Mouse (Mus musculus): Measurements from ENCODE around the gene Kmt5a. TPM values are rescaled to one million over a fixed set of nuclear protein-coding genes. Genes with fewer than 3 reads are reported as not detected.

Gene Kmt5a
- polyA plus RNA-seq, 1 experiment = 58.0 TPM

GRCm38 (mm10) chr5:124492618-124493017 lies 52.9 kb downstream of the Kmt5a start:
- no peak overlapping the region for H3ac ChIP-seq (ENCODE audit: control insufficient read depth, insufficient read length)
- TF ChIP-seq SRF (IDR thresholded peaks at IDR 0.05; ENCODE audit: control insufficient read depth, insufficient read length, low read depth) = no peak
- peak; percentile 50 for TF ChIP-seq POLR2AphosphoS2 (IDR thresholded peaks at IDR 0.05; ENCODE audit: insufficient read length, low read depth)
- no peak for TF ChIP-seq POLR2A (IDR thresholded peaks at IDR 0.05; ENCODE audit: insufficient read length, low read depth)
- H3K36me3 ChIP-seq (ENCODE audit: control insufficient read depth, insufficient read depth) = no peaks in the 10 kb centered on the region

GRCm38 (mm10) chr5:124493455-124493854 lies 53.7 kb downstream of the Kmt5a start:
- no peak overlapping the region for H3ac ChIP-seq (ENCODE audit: control insufficient read depth, insufficient read length)
- TF ChIP-seq E2F4 (IDR thresholded peaks at IDR 0.05; ENCODE audit: insufficient read depth) (no peak), POLR2A (IDR thresholded peaks at IDR 0.05; ENCODE audit: insufficient read length, low read depth) (no peak), MAX (IDR thresholded peaks at IDR 0.05; ENCODE audit: low read depth) (no peak), POLR2AphosphoS2 (IDR thresholded peaks at IDR 0.05; ENCODE audit: insufficient read length, low read depth) (no peak), MYOG (IDR thresholded peaks at IDR 0.05; ENCODE audit: control insufficient read depth in 1 of 3, insufficient read depth in 1 of 3, insufficient read length in 2 of 3, low read depth in 2 of 3) (no peak), TCF12 (IDR thresholded peaks at IDR 0.05; ENCODE audit: insufficient read depth, poor library complexity, severe bottlenecking) (no peak), CEBPB (IDR thresholded peaks at IDR 0.05; ENCODE audit: insufficient read depth, poor library complexity, severe bottlenecking) (no peak), MYOD1 (IDR thresholded peaks at IDR 0.05; ENCODE audit: control insufficient read depth in 1 of 3, insufficient read length in 2 of 3, low read depth in 2 of 3) (no peak), REST (IDR thresholded peaks at IDR 0.05; ENCODE audit: insufficient read depth, insufficient read length) (no peak), SRF (IDR thresholded peaks at IDR 0.05; ENCODE audit: control insufficient read depth, insufficient read length, low read depth) (no peak), TCF3 (IDR thresholded peaks at IDR 0.05; ENCODE audit: insufficient read length, low read depth) (no peak), USF1 (IDR thresholded peaks at IDR 0.05; ENCODE audit: low read depth) (no peak)
- H3K36me3 ChIP-seq (ENCODE audit: control insufficient read depth, insufficient read depth) = no peaks in the 10 kb centered on the region

More at GRCm38 (mm10) chr5:124492618-124493017, 52.9 kb downstream of the Kmt5a start:
- no peak overlapping the region for H3K4me3 ChIP-seq
- no peaks in the 10 kb centered on the region for H3K27me3 ChIP-seq (ENCODE audit: control insufficient read depth, insufficient read depth, insufficient read length)
- no peaks in the 10 kb centered on the region for H3K79me2 ChIP-seq (ENCODE audit: control insufficient read depth, insufficient read depth)
- H3K4me2 ChIP-seq (ENCODE audit: low read depth) = no peak overlapping the region

GRCm38 (mm10) chr5:124495547-124495946 lies 55.8 kb downstream of the Kmt5a start:
- no peak for TF ChIP-seq USF1 (IDR thresholded peaks at IDR 0.05; ENCODE audit: low read depth)
- no peak for TF ChIP-seq TCF3 (IDR thresholded peaks at IDR 0.05; ENCODE audit: insufficient read length, low read depth)
- no peak for TF ChIP-seq MAX (IDR thresholded peaks at IDR 0.05; ENCODE audit: low read depth)
- peak in 1 of 3 experiments; percentile 56 for TF ChIP-seq MYOD1 (IDR thresholded peaks at IDR 0.05; ENCODE audit: control insufficient read depth in 1 of 3, insufficient read length in 2 of 3, low read depth in 2 of 3)
- TF ChIP-seq SRF (IDR thresholded peaks at IDR 0.05; ENCODE audit: control insufficient read depth, insufficient read length, low read depth) = no peak
- no peak for TF ChIP-seq TCF12 (IDR thresholded peaks at IDR 0.05; ENCODE audit: insufficient read depth, poor library complexity, severe bottlenecking)
- no peak for TF ChIP-seq POLR2AphosphoS2 (IDR thresholded peaks at IDR 0.05; ENCODE audit: insufficient read length, low read depth)
- TF ChIP-seq MYOG (IDR thresholded peaks at IDR 0.05; ENCODE audit: control insufficient read depth in 1 of 3, insufficient read depth in 1 of 3, insufficient read length in 2 of 3, low read depth in 2 of 3) = peak in 1 of 3 experiments; percentile 29
- no peak overlapping the region for H3K4me3 ChIP-seq
- no peaks in the 10 kb centered on the region for H3K36me3 ChIP-seq (ENCODE audit: control insufficient read depth, insufficient read depth)
- H3K4me2 ChIP-seq (ENCODE audit: low read depth) = no peak overlapping the region
- no peaks in the 10 kb centered on the region for H3K79me2 ChIP-seq (ENCODE audit: control insufficient read depth, insufficient read depth)
- no peaks in the 10 kb centered on the region for H3K27me3 ChIP-seq (ENCODE audit: control insufficient read depth, insufficient read depth, insufficient read length)
- no peak overlapping the region for H3ac ChIP-seq (ENCODE audit: control insufficient read depth, insufficient read length)

More at GRCm38 (mm10) chr5:124493455-124493854, 53.7 kb downstream of the Kmt5a start:
- H3K4me3 ChIP-seq = no peak overlapping the region
- H3K27me3 ChIP-seq (ENCODE audit: control insufficient read depth, insufficient read depth, insufficient read length) = no peaks in the 10 kb centered on the region
- H3K4me2 ChIP-seq (ENCODE audit: low read depth) = no peak overlapping the region
- H3K79me2 ChIP-seq (ENCODE audit: control insufficient read depth, insufficient read depth) = no peaks in the 10 kb centered on the region

GRCm38 (mm10) chr5:124496614-124497514 lies 57.1 kb downstream of the Kmt5a start:
- TF ChIP-seq REST (IDR thresholded peaks at IDR 0.05; ENCODE audit: insufficient read depth, insufficient read length) (no peak), TCF3 (IDR thresholded peaks at IDR 0.05; ENCODE audit: insufficient read length, low read depth) (no peak), MYOG (IDR thresholded peaks at IDR 0.05; ENCODE audit: control insufficient read depth in 1 of 3, insufficient read depth in 1 of 3, insufficient read length in 2 of 3, low read depth in 2 of 3) (no peak), POLR2A (IDR thresholded peaks at IDR 0.05; ENCODE audit: insufficient read length, low read depth) (no peak)
- H3K27me3 ChIP-seq (ENCODE audit: control insufficient read depth, insufficient read depth, insufficient read length) = no peaks in the 10 kb centered on the region
- no peaks in the 10 kb centered on the region for H3K36me3 ChIP-seq (ENCODE audit: control insufficient read depth, insufficient read depth)
- no peak overlapping the region for H3K4me2 ChIP-seq (ENCODE audit: low read depth)
- no peak overlapping the region for H3ac ChIP-seq (ENCODE audit: control insufficient read depth, insufficient read length)
- H3K4me3 ChIP-seq = no peak overlapping the region
- H3K79me2 ChIP-seq (ENCODE audit: control insufficient read depth, insufficient read depth) = no peaks in the 10 kb centered on the region

- no peaks in the 10 kb centered on the region for H3K27me3 ChIP-seq (ENCODE audit: control insufficient read depth, insufficient read depth, insufficient read length)
- no peaks in the 10 kb centered on the region for H3K79me2 ChIP-seq (ENCODE audit: control insufficient read depth, insufficient read depth)
- no peaks in the 10 kb centered on the region for H3K36me3 ChIP-seq (ENCODE audit: control insufficient read depth, insufficient read depth)
- no peak overlapping the region for H3K4me3 ChIP-seq
- H3K4me2 ChIP-seq (ENCODE audit: low read depth) = no peak overlapping the region
- TF ChIP-seq MAX (IDR thresholded peaks at IDR 0.05; ENCODE audit: low read depth) = no peak
- no peak for TF ChIP-seq TCF3 (IDR thresholded peaks at IDR 0.05; ENCODE audit: insufficient read length, low read depth)
- TF ChIP-seq USF1 (IDR thresholded peaks at IDR 0.05; ENCODE audit: low read depth) = no peak
- no peak for TF ChIP-seq E2F4 (IDR thresholded peaks at IDR 0.05; ENCODE audit: insufficient read depth)
- TF ChIP-seq TCF12 (IDR thresholded peaks at IDR 0.05; ENCODE audit: insufficient read depth, poor library complexity, severe bottlenecking) = no peak
- H3ac ChIP-seq (ENCODE audit: control insufficient read depth, insufficient read length) = no peak overlapping the region
Measured at GRCm38 (mm10) chr5:124498221-124498876, 58.6 kb downstream of the Kmt5a start.
